Mouse (Mus musculus) liver, embryonic 12.5 days (tissue): Measurements from ENCODE around the gene Shank1. TPM values are rescaled to one million over a fixed set of nuclear protein-coding genes. Genes with fewer than 3 reads are reported as not detected.
A peak's percentile ranks its signal among the peaks of the same experiment; 100 is the strongest.

ENCODE experiments used
- ATAC-seq: fragments of 200-750 bp; cut with Nextera tagmentation; 2 replicates; pipeline ENCODE4 v1.8.0; 2017; ENCODE audit warnings: moderate number of reproducible peaks, mild to moderate bottlenecking, moderate library complexity
- H3K27ac ChIP-seq: fragments of 300-500 bp; sonication (generic); 2 replicates; pipeline ENCODE4 v1.5.1; 2016; ENCODE audit warnings: mild to moderate bottlenecking
- H3K27me3 ChIP-seq: fragments of 300-500 bp; sonication (generic); replicated peaks from 2 replicates; pipeline ENCODE4 v1.6.1; 2016; ENCODE audit warnings: mild to moderate bottlenecking, moderate library complexity
- H3K36me3 ChIP-seq: fragments of 300-500 bp; sonication (generic); 2 replicates; pipeline ENCODE4 v1.6.1; 2016; ENCODE audit warnings: mild to moderate bottlenecking, moderate library complexity
- H3K4me1 ChIP-seq: fragments of 300-500 bp; sonication (generic); 2 replicates; pipeline ENCODE4 v1.6.1; 2016
- H3K4me2 ChIP-seq: fragments of 300-500 bp; sonication (generic); 2 replicates; pipeline ENCODE4 v1.6.1; 2016; ENCODE audit warnings: mild to moderate bottlenecking, moderate library complexity
- H3K4me3 ChIP-seq: fragments of 300-500 bp; sonication (generic); 2 replicates; pipeline ENCODE4 v1.5.1; 2016; ENCODE audit warnings: mild to moderate bottlenecking, moderate library complexity
- H3K9ac ChIP-seq: fragments of 300-500 bp; sonication (generic); 2 replicates; pipeline ENCODE4 v1.6.1; 2016; ENCODE audit warnings: mild to moderate bottlenecking, moderate library complexity
- H3K9me3 ChIP-seq: fragments of 300-500 bp; sonication (generic); replicated peaks from 2 replicates; pipeline ENCODE4 v1.6.1; 2016; ENCODE audit warnings: mild to moderate bottlenecking, moderate library complexity
- WGBS: fragments of 180-500 bp; shearing (Covaris S2); methylation state at CpG from one replicate; pipeline ENCODE4 v1.1.7; 2016; ENCODE audit not compliant: insufficient replicate concordance; 5-methylcytosine and 5-hydroxymethylcytosine counted together
- polyA plus RNA-seq: library from polyadenylated mRNA; unstranded; fragments of >200 nt; fragmentation: Nextera tagmentation; extraction: Ambion mirVana; gene quantifications from 2 replicates; pipeline ENCODE4 v1.2.1, GENCODE M21; 2016

Shank1 gene
- polyA plus RNA-seq, 1 experiment from 2014 or later = 0.18 TPM

GRCm38 (mm10) chr7:44359908-44360672 is 50.0 kb downstream of the Shank1 start:
- no peaks in the 10 kb centered on the region for H3K36me3 ChIP-seq
- under 1% methylated on average over 54 of the region's 54 CpGs for WGBS
- H3K4me2 ChIP-seq = peak overlapping the region; percentile 81
- no peak overlapping the region for H3K27ac ChIP-seq
- peak overlapping the region; percentile 55 for H3K4me3 ChIP-seq
- H3K4me1 ChIP-seq = peaks cover 21% of the 10 kb centered on the region
- H3K9me3 ChIP-seq = no peaks in the 10 kb centered on the region
- peak; percentile 77 for ATAC-seq
- H3K9ac ChIP-seq = peak overlapping the region; percentile 56; the same call in 1 of the 2 replicates
- H3K27me3 ChIP-seq = peaks cover 97% of the 10 kb centered on the region

- Histone ChIP-seq H3K4me3 (peak overlapping the region; percentile 55; the same call in 1 of the 2 replicates), H3K9me3 (no peaks in the 10 kb centered on the region), H3K4me1 (peaks cover 21% of the 10 kb centered on the region), H3K27me3 (peaks cover 97% of the 10 kb centered on the region), H3K9ac (no peak overlapping the region), H3K36me3 (no peaks in the 10 kb centered on the region), H3K27ac (no peak overlapping the region), H3K4me2 (peak overlapping the region; percentile 81)
- 0 out of 2 replicates have a peak, but pooled peaks have one; percentile 1 for ATAC-seq
- WGBS = 19% methylated on average over 21 of the region's 21 CpGs
Observed at GRCm38 (mm10) chr7:44360792-44361301, 50.8 kb downstream of the Shank1 start.

- Histone ChIP-seq H3K27me3 (peaks cover 15% of the 10 kb centered on the region), H3K27ac (no peak overlapping the region), H3K4me3 (no peak overlapping the region), H3K36me3 (no peaks in the 10 kb centered on the region), H3K4me1 (peaks cover 27% of the 10 kb centered on the region), H3K9me3 (no peaks in the 10 kb centered on the region), H3K4me2 (no peak overlapping the region), H3K9ac (no peak overlapping the region)
- no peak for ATAC-seq
- 82% methylated on average over 8 of the region's 8 CpGs for WGBS
Observed at GRCm38 (mm10) chr7:44372678-44373077, 62.6 kb downstream of the Shank1 start.

- WGBS = 10% methylated on average over 7 of the region's 7 CpGs
- Histone ChIP-seq H3K27me3 (peaks cover 18% of the 10 kb centered on the region), H3K4me2 (peak overlapping the region; percentile 86), H3K4me3 (peak overlapping the region; percentile 67), H3K4me1 (peaks cover 27% of the 10 kb centered on the region), H3K36me3 (no peaks in the 10 kb centered on the region), H3K9me3 (no peaks in the 10 kb centered on the region), H3K9ac (no peak overlapping the region), H3K27ac (no peak overlapping the region)
- no peak for ATAC-seq
Observed at GRCm38 (mm10) chr7:44373460-44373859, 63.4 kb downstream of the Shank1 start.

- under 1% methylated on average over 19 of the region's 19 CpGs for WGBS
- peak; percentile 86 for ATAC-seq
Observed at GRCm38 (mm10) chr7:44373889-44374652, 64.0 kb downstream of the Shank1 start.

GRCm38 (mm10) chr7:44374756-44375155 is 64.7 kb downstream of the Shank1 start:
- no peak overlapping the region for H3K27ac ChIP-seq
- H3K4me1 ChIP-seq = peaks cover 27% of the 10 kb centered on the region
- H3K4me2 ChIP-seq = peak overlapping the region; percentile 86
- 8% methylated on average over 5 of the region's 5 CpGs for WGBS
- H3K9me3 ChIP-seq = no peaks in the 10 kb centered on the region
- H3K36me3 ChIP-seq = no peaks in the 10 kb centered on the region
- H3K9ac ChIP-seq = peak overlapping the region; percentile 71
- peak overlapping the region; percentile 67 for H3K4me3 ChIP-seq
- peaks cover 24% of the 10 kb centered on the region for H3K27me3 ChIP-seq
- ATAC-seq = no peak

More at GRCm38 (mm10) chr7:44373889-44374652, 64.0 kb downstream of the Shank1 start:
- peak overlapping the region; percentile 71 for H3K9ac ChIP-seq
- H3K4me2 ChIP-seq = peak overlapping the region; percentile 86
- H3K9me3 ChIP-seq = no peaks in the 10 kb centered on the region
- H3K4me3 ChIP-seq = peak overlapping the region; percentile 67
- no peak overlapping the region for H3K27ac ChIP-seq
- H3K36me3 ChIP-seq = no peaks in the 10 kb centered on the region
- H3K4me1 ChIP-seq = peaks cover 27% of the 10 kb centered on the region
- peaks cover 24% of the 10 kb centered on the region for H3K27me3 ChIP-seq

- no peak for ATAC-seq
- Histone ChIP-seq H3K27ac (no peak overlapping the region), H3K27me3 (peaks cover 24% of the 10 kb centered on the region), H3K9me3 (no peaks in the 10 kb centered on the region), H3K4me1 (peaks cover 27% of the 10 kb centered on the region), H3K36me3 (no peaks in the 10 kb centered on the region), H3K9ac (no peak overlapping the region), H3K4me3 (0 out of 2 replicates have a peak overlapping the region, but pooled peaks have one; percentile 67), H3K4me2 (peak overlapping the region; percentile 86)
- WGBS = 29% methylated on average over 10 of the region's 10 CpGs
Observed at GRCm38 (mm10) chr7:44375207-44375606, 65.2 kb downstream of the Shank1 start.

GRCm38 (mm10) chr7:44375793-44376192 is 65.7 kb downstream of the Shank1 start:
- Histone ChIP-seq H3K4me1 (peaks cover 27% of the 10 kb centered on the region), H3K27me3 (peaks cover 24% of the 10 kb centered on the region), H3K4me3 (no peak overlapping the region), H3K36me3 (no peaks in the 10 kb centered on the region), H3K27ac (no peak overlapping the region), H3K4me2 (no peak overlapping the region), H3K9me3 (no peaks in the 10 kb centered on the region), H3K9ac (no peak overlapping the region)
- 52% methylated on average over 3 of the region's 3 CpGs for WGBS
- ATAC-seq = no peak

- Histone ChIP-seq H3K36me3 (no peaks in the 10 kb centered on the region), H3K9me3 (no peaks in the 10 kb centered on the region), H3K9ac (no peak overlapping the region), H3K4me3 (no peak overlapping the region), H3K27me3 (peaks cover 42% of the 10 kb centered on the region), H3K4me2 (no peak overlapping the region), H3K4me1 (peaks cover 18% of the 10 kb centered on the region), H3K27ac (no peak overlapping the region)
- no peak for ATAC-seq
- 46% methylated on average over 4 of the region's 4 CpGs for WGBS
Observed at GRCm38 (mm10) chr7:44378290-44378689, 68.2 kb downstream of the Shank1 start.

GRCm38 (mm10) chr7:44382541-44382940 is 72.5 kb downstream of the Shank1 start:
- Histone ChIP-seq H3K4me2 (no peak overlapping the region), H3K9me3 (no peaks in the 10 kb centered on the region), H3K27me3 (peaks cover 70% of the 10 kb centered on the region), H3K4me1 (peaks cover 11% of the 10 kb centered on the region), H3K36me3 (no peaks in the 10 kb centered on the region), H3K9ac (no peak overlapping the region), H3K4me3 (no peak overlapping the region), H3K27ac (no peak overlapping the region)
- WGBS = 66% methylated on average over 12 of the region's 12 CpGs
- ATAC-seq = no peak

- Histone ChIP-seq H3K27ac (no peak within 1 kb of the TSS), H3K27me3 (peaks cover 69% of the 10 kb centered on the region), H3K9ac (0 out of 2 replicates have a peak within 1 kb of the TSS, but pooled peaks have one; percentile 18), H3K4me1 (peaks cover 11% of the 10 kb centered on the region), H3K4me3 (peak within 1 kb of the TSS; percentile 43), H3K4me2 (peak within 1 kb of the TSS; percentile 71), H3K36me3 (no peaks in the 10 kb centered on the region), H3K9me3 (no peaks in the 10 kb centered on the region)
- WGBS = 2% methylated on average over 32 of the region's 33 CpGs
- ATAC-seq = peak; percentile 65
Observed at GRCm38 (mm10) chr7:44383980-44384715, 74.1 kb downstream of the Shank1 start, which contains the start of gene Syt3. Gene Syt3 (plus strand): TSS chr7:44384102.
